Mouse (Mus musculus): ENCODE results near the gene Nostrin. TPM values are rescaled to one million over a fixed set of nuclear protein-coding genes. Genes with fewer than 3 reads are reported as not detected.

The Nostrin gene
- polyA plus RNA-seq, 1 experiment from 2014 or later, result 0.90 TPM

DNA sequence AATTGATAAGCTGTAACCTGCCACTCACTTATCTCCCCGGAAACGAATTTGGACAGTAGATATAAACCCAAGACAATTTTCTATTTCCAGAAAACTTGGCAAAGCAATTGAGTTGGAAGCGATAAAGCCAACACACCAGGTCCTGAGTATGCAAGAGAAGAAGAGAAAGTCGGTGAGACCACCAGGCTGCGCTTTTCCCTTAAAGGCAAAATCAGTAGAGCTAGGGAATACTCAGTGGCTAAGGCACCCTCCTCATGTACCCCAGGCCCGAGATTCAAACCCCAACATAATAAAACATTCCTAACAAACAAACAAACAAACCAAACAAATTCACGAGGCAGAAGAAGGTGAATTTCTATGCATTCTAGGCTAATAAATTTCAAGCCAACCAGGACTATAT lies 20.7 kb downstream of the Nostrin start:
- Histone ChIP-seq H3K27ac (ENCODE audit: low read depth, low read length) (no peak overlapping the region), H3K9me3 (ENCODE audit: control insufficient read depth, low read length) (no peaks in the 10 kb centered on the region), H3K4me3 (ENCODE audit: low read depth, low read length) (no peak overlapping the region), H3K36me3 (ENCODE audit: control insufficient read depth, insufficient read depth, low read length) (no peaks in the 10 kb centered on the region), H3K4me1 (ENCODE audit: control insufficient read depth, insufficient read depth, low read length) (no peaks in the 10 kb centered on the region), H3K27me3 (ENCODE audit: control insufficient read depth, insufficient read depth, low read length) (no peaks in the 10 kb centered on the region), H3K4me2 (ENCODE audit: low read depth) (no peak overlapping the region), H3K9ac (ENCODE audit: low read length) (no peak overlapping the region)
- 74% methylated on average over 7 of the region's 7 CpGs for WGBS
- no peak for ATAC-seq (ENCODE audit: insufficient read depth, low FRiP score, low TSS enrichment)
- no peak for DNase-seq (ENCODE audit: low spot score)

DNA sequence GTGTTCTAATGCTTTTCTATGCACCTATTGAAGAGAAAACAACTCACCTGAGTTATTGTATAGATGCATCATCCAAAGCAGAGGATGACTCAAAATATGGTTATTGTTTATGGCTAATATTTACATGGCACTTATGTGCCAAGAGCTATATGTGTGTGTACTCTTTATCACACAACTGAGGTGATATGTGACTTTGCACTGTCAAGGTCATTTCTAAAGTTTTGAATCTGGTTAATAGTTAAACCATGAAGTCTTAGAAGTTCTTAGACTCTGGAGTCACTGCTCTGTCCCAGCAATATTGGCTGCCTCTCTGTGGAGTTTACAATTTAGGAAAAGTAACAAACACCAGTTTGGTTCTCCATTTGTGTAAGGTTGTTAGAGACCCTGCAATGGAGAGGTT lies 23.3 kb downstream of the Nostrin start:
- H3K4me2 ChIP-seq (ENCODE audit: low read depth), result no peak overlapping the region
- no peak overlapping the region for H3K4me3 ChIP-seq (ENCODE audit: low read depth, low read length)
- no peak overlapping the region for H3K9ac ChIP-seq (ENCODE audit: low read length)
- no peak for DNase-seq (ENCODE audit: low spot score)
- no peaks in the 10 kb centered on the region for H3K36me3 ChIP-seq (ENCODE audit: control insufficient read depth, insufficient read depth, low read length)
- no peaks in the 10 kb centered on the region for H3K27me3 ChIP-seq (ENCODE audit: control insufficient read depth, insufficient read depth, low read length)
- no peak overlapping the region for H3K27ac ChIP-seq (ENCODE audit: low read depth, low read length)
- no peak for ATAC-seq (ENCODE audit: insufficient read depth, low FRiP score, low TSS enrichment)
- no peaks in the 10 kb centered on the region for H3K4me1 ChIP-seq (ENCODE audit: control insufficient read depth, insufficient read depth, low read length)
- H3K9me3 ChIP-seq (ENCODE audit: control insufficient read depth, low read length), result no peaks in the 10 kb centered on the region

DNA sequence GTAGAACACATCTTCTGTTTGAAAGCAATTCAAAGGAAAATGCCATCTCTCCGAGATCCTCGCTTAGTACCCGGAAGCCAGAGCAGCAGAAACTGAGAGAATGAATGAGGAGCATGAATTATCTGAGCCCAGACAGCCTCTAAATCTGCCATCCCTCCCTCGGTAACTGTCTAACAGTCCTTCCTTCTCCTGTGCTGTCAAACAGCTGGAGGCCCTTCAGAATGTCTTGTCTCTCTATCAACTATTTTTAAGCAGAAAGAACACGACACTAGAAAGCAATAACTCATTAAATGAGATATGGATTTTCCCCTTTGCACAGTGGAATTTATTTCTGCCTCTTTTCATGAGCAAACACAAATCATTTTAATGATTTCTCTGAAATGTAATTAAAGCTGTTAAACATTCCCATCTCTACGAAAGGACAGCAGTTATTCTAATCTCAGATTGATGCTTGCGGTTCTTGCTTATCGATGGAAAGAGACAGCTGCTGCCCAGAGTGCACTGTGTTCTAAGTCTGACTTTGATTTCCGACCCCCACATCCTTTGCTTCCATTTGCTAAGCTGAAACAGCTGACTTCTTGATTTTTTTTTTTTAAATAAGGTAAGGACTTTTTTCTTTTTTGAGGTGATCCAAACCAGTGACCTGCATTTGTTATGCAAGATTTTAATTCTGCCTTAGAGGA lies 34.9 kb downstream of the Nostrin start:
- H3K4me1 ChIP-seq (ENCODE audit: control insufficient read depth, insufficient read depth, low read length), result no peaks in the 10 kb centered on the region
- 57% methylated on average over 9 of the region's 9 CpGs for WGBS
- H3K9ac ChIP-seq (ENCODE audit: low read length), result no peak overlapping the region
- ATAC-seq (ENCODE audit: insufficient read depth, low FRiP score, low TSS enrichment) (0 out of 2 replicates have a peak, but pooled peaks have one; percentile 35), DNase-seq (ENCODE audit: low spot score) (no peak)
- H3K36me3 ChIP-seq (ENCODE audit: control insufficient read depth, insufficient read depth, low read length), result no peaks in the 10 kb centered on the region
- no peak overlapping the region for H3K27ac ChIP-seq (ENCODE audit: low read depth, low read length)
- no peaks in the 10 kb centered on the region for H3K9me3 ChIP-seq (ENCODE audit: control insufficient read depth, low read length)
- no peak overlapping the region for H3K4me3 ChIP-seq (ENCODE audit: low read depth, low read length)
- H3K27me3 ChIP-seq (ENCODE audit: control insufficient read depth, insufficient read depth, low read length), result no peaks in the 10 kb centered on the region
- H3K4me2 ChIP-seq (ENCODE audit: low read depth), result no peak overlapping the region

DNA sequence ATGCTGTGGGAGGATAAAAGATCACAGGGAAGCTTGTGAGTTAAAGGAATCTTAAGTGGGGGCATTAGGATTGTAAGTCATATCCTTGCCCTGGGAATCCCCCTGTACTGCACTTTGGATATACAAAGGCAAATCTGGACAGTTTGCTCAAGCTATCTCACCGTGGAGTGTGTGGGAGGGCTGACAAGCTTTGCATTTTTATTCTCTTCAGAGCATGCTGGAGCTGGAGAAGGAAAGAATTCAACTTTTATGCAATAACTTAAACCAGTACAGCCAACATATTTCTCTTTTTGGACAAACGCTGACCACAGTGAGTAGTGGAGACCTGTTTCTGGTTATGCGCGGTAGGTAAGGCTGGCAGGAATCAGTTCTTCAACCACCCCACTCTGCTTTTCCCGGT lies 39.7 kb downstream of the Nostrin start:
- H3K27me3 ChIP-seq (ENCODE audit: control insufficient read depth, insufficient read depth, low read length), result no peaks in the 10 kb centered on the region
- no peaks in the 10 kb centered on the region for H3K9me3 ChIP-seq (ENCODE audit: control insufficient read depth, low read length)
- DNase-seq (ENCODE audit: low spot score), result no peak
- no peaks in the 10 kb centered on the region for H3K4me1 ChIP-seq (ENCODE audit: control insufficient read depth, insufficient read depth, low read length)
- H3K4me2 ChIP-seq (ENCODE audit: low read depth), result no peak overlapping the region
- no peak overlapping the region for H3K9ac ChIP-seq (ENCODE audit: low read length)
- H3K4me3 ChIP-seq (ENCODE audit: low read depth, low read length), result no peak overlapping the region
- no peak for ATAC-seq (ENCODE audit: insufficient read depth, low FRiP score, low TSS enrichment)
- H3K36me3 ChIP-seq (ENCODE audit: control insufficient read depth, insufficient read depth, low read length), result no peaks in the 10 kb centered on the region
- WGBS, result 79% methylated on average over 5 of the region's 5 CpGs
- H3K27ac ChIP-seq (ENCODE audit: low read depth, low read length), result no peak overlapping the region

DNA sequence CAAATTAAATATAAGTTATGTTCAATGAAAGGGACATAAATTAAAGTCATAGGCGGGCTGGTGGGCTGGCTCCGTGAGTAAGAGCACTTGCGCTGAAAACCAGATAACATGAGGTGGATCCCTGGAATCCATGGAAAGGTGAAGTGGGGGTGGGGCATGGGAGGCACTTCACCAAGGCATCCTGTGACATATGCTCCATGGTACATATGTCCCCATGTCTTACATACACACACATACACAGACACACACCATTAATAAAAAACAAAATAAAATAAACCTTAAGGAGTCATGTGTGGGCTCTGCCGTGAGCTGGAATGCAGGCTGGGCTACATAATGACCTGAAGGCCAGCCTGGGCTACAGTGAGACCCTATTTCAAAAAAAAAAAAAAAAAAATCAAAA lies 44.1 kb downstream of the Nostrin start:
- Histone ChIP-seq H3K27ac (ENCODE audit: low read depth, low read length) (no peak overlapping the region), H3K4me3 (ENCODE audit: low read depth, low read length) (no peak overlapping the region), H3K9me3 (ENCODE audit: control insufficient read depth, low read length) (no peaks in the 10 kb centered on the region), H3K27me3 (ENCODE audit: control insufficient read depth, insufficient read depth, low read length) (no peaks in the 10 kb centered on the region), H3K36me3 (ENCODE audit: control insufficient read depth, insufficient read depth, low read length) (no peaks in the 10 kb centered on the region), H3K4me2 (ENCODE audit: low read depth) (no peak overlapping the region), H3K9ac (ENCODE audit: low read length) (no peak overlapping the region), H3K4me1 (ENCODE audit: control insufficient read depth, insufficient read depth, low read length) (no peaks in the 10 kb centered on the region)
- WGBS, result 96% methylated on average over 4 of the region's 4 CpGs
- ATAC-seq (ENCODE audit: insufficient read depth, low FRiP score, low TSS enrichment), result no peak
- DNase-seq (ENCODE audit: low spot score), result no peak

DNA sequence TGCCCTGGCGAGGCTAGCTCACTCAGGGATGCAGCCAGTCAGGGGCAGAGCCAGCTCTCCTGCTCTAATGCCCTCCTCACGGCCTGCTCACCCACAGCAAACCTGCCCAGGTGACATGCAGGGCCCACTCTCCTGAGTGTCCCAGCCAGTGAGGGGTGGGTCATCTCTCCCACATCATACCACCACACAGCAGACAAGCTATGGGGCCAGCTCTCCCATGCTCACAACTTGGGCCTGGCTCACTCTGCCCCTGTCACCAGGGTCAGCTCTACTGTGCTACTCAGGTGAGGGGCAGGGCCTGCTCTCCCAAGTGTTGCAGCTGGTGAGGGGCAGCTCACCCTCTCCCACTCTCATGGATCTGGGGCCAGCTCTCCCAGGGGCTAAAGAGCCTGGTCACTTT lies 52.4 kb downstream of the Nostrin start:
- no peak overlapping the region for H3K9ac ChIP-seq (ENCODE audit: low read length)

DNA sequence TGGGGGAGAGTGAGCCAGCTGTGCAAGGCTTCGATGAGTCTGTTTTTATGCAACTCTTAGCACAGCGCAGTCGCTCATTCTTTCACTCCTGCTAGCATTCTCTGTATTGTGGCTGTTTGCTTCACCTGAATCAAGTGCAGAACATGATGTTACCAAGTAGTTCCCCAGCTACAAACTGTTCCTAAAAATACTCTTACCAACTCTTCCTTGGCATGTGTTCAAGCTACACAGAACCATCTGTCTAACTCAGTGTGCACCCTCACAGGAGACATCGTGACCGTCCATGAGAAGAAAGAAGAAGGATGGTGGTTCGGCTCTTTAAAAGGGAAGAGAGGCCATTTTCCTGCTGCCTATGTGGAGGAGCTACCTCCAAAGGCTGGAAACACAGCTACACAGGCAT lies 53.1 kb downstream of the Nostrin start:
- H3K36me3 ChIP-seq (ENCODE audit: control insufficient read depth, insufficient read depth, low read length), result no peaks in the 10 kb centered on the region
- no peak overlapping the region for H3K27ac ChIP-seq (ENCODE audit: low read depth, low read length)
- 91% methylated on average over 6 of the region's 6 CpGs for WGBS
- no peaks in the 10 kb centered on the region for H3K9me3 ChIP-seq (ENCODE audit: control insufficient read depth, low read length)
- no peaks in the 10 kb centered on the region for H3K27me3 ChIP-seq (ENCODE audit: control insufficient read depth, insufficient read depth, low read length)
- H3K9ac ChIP-seq (ENCODE audit: low read length), result no peak overlapping the region
- H3K4me3 ChIP-seq (ENCODE audit: low read depth, low read length), result no peak overlapping the region
- no peak overlapping the region for H3K4me2 ChIP-seq (ENCODE audit: low read depth)
- DNase-seq (ENCODE audit: low spot score) (no peak), ATAC-seq (ENCODE audit: insufficient read depth, low FRiP score, low TSS enrichment) (no peak)
- H3K4me1 ChIP-seq (ENCODE audit: control insufficient read depth, insufficient read depth, low read length), result no peaks in the 10 kb centered on the region

More for the DNA sequence above, 52.4 kb downstream of the Nostrin start:
- Histone ChIP-seq H3K27me3 (ENCODE audit: control insufficient read depth, insufficient read depth, low read length) (no peaks in the 10 kb centered on the region), H3K9me3 (ENCODE audit: control insufficient read depth, low read length) (no peaks in the 10 kb centered on the region), H3K36me3 (ENCODE audit: control insufficient read depth, insufficient read depth, low read length) (no peaks in the 10 kb centered on the region), H3K4me1 (ENCODE audit: control insufficient read depth, insufficient read depth, low read length) (no peaks in the 10 kb centered on the region), H3K4me2 (ENCODE audit: low read depth) (no peak overlapping the region), H3K27ac (ENCODE audit: low read depth, low read length) (no peak overlapping the region), H3K4me3 (ENCODE audit: low read depth, low read length) (no peak overlapping the region)
- WGBS, result 80% methylated on average over 2 of the region's 2 CpGs
- no peak for ATAC-seq (ENCODE audit: insufficient read depth, low FRiP score, low TSS enrichment)
- no peak for DNase-seq (ENCODE audit: low spot score)

DNA sequence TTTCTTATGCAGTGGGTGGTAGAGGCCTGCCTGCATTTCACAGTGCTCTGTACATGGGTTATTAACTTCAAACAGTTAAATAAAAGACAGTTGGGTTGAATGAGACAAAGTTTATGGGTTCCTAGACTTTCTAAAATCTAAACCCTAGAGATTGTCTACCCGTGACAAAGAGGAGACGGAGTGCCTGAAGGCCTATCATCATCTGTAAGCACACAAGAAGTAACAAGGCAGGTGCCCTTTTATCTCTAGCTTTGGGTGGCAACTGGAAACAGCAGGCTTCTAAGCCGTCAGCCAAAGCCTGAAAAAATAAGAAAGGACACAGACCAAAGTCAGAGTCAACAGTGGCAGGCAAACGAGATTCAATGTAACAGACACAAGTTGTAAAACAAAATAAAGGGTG lies 53.6 kb downstream of the Nostrin start:
- no peak overlapping the region for H3K4me3 ChIP-seq (ENCODE audit: low read depth, low read length)
- H3K27ac ChIP-seq (ENCODE audit: low read depth, low read length), result no peak overlapping the region
- no peak for ATAC-seq (ENCODE audit: insufficient read depth, low FRiP score, low TSS enrichment)
- no peak for DNase-seq (ENCODE audit: low spot score)
- H3K9ac ChIP-seq (ENCODE audit: low read length), result no peak overlapping the region
- no peak overlapping the region for H3K4me2 ChIP-seq (ENCODE audit: low read depth)
- H3K9me3 ChIP-seq (ENCODE audit: control insufficient read depth, low read length), result no peaks in the 10 kb centered on the region
- no peaks in the 10 kb centered on the region for H3K4me1 ChIP-seq (ENCODE audit: control insufficient read depth, insufficient read depth, low read length)
- H3K36me3 ChIP-seq (ENCODE audit: control insufficient read depth, insufficient read depth, low read length), result no peaks in the 10 kb centered on the region
- no peaks in the 10 kb centered on the region for H3K27me3 ChIP-seq (ENCODE audit: control insufficient read depth, insufficient read depth, low read length)
- 61% methylated on average over 4 of the region's 4 CpGs for WGBS

DNA sequence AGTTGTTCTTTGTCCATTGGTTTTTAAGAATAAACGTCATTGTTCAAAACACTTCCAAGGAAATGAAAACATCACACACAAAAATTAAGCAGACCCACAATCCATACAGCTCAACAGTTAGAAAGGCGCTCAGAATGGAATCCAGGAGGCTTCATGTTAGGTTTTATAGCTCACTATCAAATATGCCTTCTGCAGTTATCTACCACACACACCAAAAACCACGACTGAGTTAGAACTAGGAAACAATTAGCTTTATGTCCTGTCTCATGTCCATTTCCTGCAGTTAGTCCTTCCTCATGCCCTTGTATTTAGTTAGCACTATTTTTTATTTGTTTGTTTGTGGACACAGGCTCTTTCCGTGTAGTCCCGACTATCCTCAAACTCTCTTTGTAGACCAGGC lies 55.5 kb downstream of the Nostrin start:
- WGBS, result 95% methylated on average over 5 of the region's 5 CpGs

More for the DNA sequence above, 55.5 kb downstream of the Nostrin start:
- ATAC-seq (ENCODE audit: insufficient read depth, low FRiP score, low TSS enrichment), result no peak
- H3K27ac ChIP-seq (ENCODE audit: low read depth, low read length), result no peak overlapping the region
- H3K9ac ChIP-seq (ENCODE audit: low read length), result no peak overlapping the region
- no peak for DNase-seq (ENCODE audit: low spot score)
- H3K4me2 ChIP-seq (ENCODE audit: low read depth), result no peak overlapping the region
- no peak overlapping the region for H3K4me3 ChIP-seq (ENCODE audit: low read depth, low read length)
- H3K27me3 ChIP-seq (ENCODE audit: control insufficient read depth, insufficient read depth, low read length), result no peaks in the 10 kb centered on the region
- H3K4me1 ChIP-seq (ENCODE audit: control insufficient read depth, insufficient read depth, low read length), result no peaks in the 10 kb centered on the region
- H3K36me3 ChIP-seq (ENCODE audit: control insufficient read depth, insufficient read depth, low read length), result no peaks in the 10 kb centered on the region
- H3K9me3 ChIP-seq (ENCODE audit: control insufficient read depth, low read length), result no peaks in the 10 kb centered on the region

Measured in neural tube, embryonic 11.5 days (tissue).